Mouse (Mus musculus): ENCODE results near the gene Zc3h12c.
"Not testable (repeated sequence)": the region's sequence is repeated elsewhere in the genome, so short reads cannot be mapped to it uniquely, and the experiment has no call there.

Gene Zc3h12c

GRCm38 (mm10) chr9:52102060-52102844 lies 66.1 kb downstream of the Zc3h12c start:
- no peak for DNase-seq (ENCODE audit: low spot score in 2 of 2)

DNA sequence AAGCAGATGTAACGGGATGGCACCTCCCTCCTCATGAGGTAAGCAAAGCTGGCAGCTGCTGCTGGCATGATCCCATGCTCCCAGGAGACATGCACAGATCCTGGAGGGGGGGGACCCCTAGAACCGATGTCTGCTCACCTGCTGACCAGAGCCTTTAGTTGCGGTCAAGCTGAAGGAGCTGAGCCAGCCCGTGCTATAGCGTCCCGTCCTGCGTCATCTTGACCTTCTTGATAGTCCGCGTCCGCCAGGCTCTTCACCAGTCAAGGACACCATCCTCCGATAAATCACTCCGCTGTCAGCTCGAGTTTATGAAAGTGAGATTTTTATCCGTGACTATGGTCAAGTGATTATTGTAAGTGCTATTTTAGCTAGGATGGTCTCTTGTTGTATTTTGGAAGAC lies 67.9 kb downstream of the Zc3h12c start:
- no peak for DNase-seq (ENCODE audit: low spot score in 2 of 2)

DNA sequence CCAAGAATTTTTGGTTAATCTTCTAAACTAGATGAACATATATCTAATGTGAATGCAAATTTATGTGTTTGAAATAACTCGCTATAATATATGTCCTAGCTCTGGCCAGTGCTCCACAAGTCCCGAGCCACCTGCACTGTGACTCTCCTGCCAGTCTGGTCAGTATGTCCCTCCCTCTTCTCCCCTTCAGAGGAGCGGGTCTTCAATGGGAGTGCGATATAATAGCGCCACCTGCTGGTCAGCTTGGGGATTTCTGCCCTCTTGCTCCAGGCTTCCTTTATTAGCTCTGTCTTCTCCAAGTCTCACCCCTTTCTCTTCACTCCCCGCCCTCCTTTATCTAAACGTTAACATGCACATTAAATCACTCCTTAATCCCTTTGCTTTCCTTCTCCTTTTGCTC lies 69.8 kb downstream of the Zc3h12c start:
- DNase-seq (ENCODE audit: low spot score in 2 of 2): peak; percentile 51 to 58

DNA sequence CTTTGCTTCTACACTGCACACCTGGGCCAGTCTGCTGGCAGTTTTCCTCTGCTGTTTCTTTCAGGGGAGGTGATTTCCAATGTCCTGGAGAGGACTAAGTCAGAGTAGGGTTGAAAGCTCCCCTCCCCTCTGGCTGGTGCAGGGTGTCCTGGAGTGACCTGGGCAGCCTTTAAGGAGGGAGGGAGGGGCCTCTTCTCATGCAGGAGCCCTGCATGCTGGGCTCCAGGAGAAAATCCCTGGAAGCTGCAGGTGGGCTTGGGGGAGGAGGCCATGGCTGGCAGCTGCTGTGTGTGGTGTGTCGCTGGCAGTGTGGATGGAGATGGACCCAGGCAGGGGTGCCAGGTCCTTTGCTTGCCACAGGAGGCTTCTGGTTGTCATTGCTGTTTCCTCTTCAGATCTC lies 71.0 kb downstream of the Zc3h12c start:
- DNase-seq (ENCODE audit: low spot score in 2 of 2): no peak

- DNase-seq (ENCODE audit: low spot score in 2 of 2): no peak
These were observed 72.7 kb downstream of the Zc3h12c start for GRCm38 (mm10) chr9:52095666-52096065.

DNA sequence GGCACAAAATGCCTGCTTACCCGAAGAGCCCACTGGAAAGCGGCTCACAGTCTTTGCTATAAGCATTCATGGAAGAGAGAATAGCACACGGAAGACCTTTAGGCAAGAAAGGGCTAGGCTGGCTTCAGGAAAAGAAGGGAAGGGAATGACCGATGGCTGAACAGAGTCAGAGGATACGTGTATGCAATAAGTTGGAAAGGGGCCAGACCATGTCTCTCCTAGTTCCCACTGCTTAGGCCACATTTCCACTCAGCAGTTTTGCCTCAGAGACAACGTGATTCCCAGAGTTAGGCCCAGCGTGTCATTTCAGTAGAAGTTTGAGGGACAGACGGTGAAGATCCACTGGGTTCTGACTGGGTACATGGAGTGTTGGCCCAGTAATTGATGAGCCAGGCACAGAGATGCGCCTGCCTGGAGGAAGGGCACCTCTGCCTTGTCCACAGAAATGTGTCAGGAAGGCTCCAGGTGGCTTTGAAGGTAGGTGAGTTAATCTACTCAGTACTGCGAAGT lies 73.8 kb downstream of the Zc3h12c start:
- DNase-seq (ENCODE audit: low spot score in 2 of 2): no peak

DNA sequence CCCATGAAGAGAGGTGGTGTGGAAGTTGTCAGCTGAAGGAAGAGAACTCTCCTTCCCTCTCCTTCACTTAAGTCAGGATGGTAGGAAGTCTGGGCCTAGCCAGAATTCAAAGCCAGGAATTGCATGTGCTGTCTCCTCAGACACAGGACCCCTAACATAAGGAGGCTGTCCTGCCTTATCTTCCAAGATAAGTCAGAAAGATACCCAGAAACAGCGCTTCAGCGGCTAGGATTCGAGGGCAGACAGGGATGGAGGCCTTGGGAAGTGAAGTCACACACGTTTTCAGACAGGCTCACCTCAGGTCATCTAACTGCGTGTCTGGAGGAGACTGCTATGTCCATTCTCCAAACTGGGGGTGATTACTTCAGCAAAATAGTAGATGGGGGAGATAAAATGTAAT lies 74.4 kb downstream of the Zc3h12c start:
- no peak for DNase-seq (ENCODE audit: low spot score in 2 of 2)

DNA sequence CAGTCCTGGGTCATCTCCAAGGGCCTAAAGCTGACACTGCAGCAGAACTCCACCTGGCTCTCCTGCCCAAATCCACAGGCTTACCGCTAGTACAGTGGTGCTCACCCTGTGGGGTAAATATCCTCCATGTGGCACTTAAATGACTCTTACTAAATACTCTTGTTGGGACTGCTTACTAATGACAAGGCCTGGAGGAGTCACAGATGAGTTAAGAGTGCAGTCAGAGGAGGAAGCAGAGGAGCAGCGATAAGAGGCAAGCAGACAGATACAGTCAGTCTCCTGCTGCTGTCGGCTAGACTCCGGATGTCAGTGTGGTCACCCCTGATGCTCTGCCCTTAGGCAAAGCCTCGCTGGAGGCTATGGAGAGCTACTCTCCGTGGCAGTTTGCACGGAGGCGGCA lies 75.3 kb downstream of the Zc3h12c start:
- DNase-seq (ENCODE audit: low spot score in 2 of 2): no peak

DNA sequence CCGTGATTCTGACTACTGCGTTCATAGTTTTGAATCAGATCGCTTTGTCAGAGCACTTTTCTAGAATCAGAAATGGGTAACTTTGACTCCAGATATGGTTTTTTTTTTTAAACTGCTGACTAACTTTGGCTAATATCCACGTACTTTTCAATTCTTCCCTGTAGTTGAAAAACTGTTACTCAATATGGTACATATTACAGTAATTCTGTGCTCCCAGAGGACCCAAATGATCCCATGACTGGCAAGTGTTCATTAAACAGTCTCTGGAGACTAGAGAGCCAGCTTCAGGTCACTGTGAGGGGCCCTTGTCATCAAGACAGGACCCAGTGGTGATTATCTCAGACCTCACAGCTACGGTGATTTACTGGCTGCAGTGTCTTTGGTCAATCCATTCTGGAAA lies 76.1 kb downstream of the Zc3h12c start:
- DNase-seq (ENCODE audit: low spot score in 2 of 2): no peak

DNA sequence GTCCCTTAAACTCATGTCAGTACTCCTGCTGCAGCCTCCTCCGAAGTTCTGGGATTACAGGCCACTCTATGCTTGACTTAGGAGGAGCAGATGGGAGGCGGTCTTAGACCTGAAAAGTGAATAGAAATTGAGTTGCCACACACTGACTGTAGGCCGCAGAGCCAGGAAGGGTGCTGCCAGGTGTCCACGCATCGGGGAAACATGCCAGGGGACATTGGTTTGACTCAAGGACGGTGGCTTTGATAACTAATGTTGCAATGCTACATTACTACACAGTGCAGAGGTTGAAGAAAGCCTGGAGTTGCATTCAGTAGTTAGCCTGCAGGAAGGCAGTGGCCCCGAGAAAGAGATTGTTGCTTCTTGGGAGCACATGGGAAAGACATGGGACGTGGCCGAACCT lies 76.6 kb downstream of the Zc3h12c start:
- DNase-seq (ENCODE audit: low spot score in 2 of 2): no peak

GRCm38 (mm10) chr9:52082414-52082813 lies 86.0 kb downstream of the Zc3h12c start:
- DNase-seq (ENCODE audit: low spot score in 2 of 2): no peak

- DNase-seq (ENCODE audit: low spot score in 2 of 2): no peak
These were observed 86.4 kb downstream of the Zc3h12c start for GRCm38 (mm10) chr9:52081979-52082378.

- no peak for DNase-seq (ENCODE audit: low spot score in 2 of 2)
These were observed 90.7 kb downstream of the Zc3h12c start for GRCm38 (mm10) chr9:52077692-52078091.

DNA sequence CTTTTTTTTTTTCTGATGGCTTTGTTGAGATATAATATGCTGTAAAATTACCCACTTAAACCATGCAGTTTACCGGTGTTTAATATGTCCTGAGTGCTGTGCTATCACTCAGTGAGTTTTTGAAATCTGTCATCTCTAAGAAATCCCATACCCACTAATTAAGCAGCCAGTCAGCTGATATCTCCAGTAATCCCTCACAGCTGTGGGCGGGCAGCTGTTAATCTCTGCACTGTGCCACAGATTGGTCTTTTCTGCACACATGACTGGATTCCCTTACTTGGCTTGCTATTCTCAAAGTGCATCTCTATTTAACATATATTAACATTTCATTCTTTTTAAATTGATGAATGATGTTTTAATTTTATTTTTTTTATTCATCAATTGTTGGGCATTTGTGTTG lies 92.3 kb downstream of the Zc3h12c start:
- no peak for DNase-seq (ENCODE audit: low spot score in 2 of 2)

GRCm38 (mm10) chr9:52072202-52072601 lies 96.2 kb downstream of the Zc3h12c start:
- DNase-seq (ENCODE audit: low spot score in 2 of 2): no peak

GRCm38 (mm10) chr9:52071352-52071751 lies 97.0 kb downstream of the Zc3h12c start:
- not testable (repeated sequence) for DNase-seq (ENCODE audit: low spot score in 2 of 2)

GRCm38 (mm10) chr9:52070052-52070451 lies 98.3 kb downstream of the Zc3h12c start:
- DNase-seq (ENCODE audit: low spot score in 2 of 2): no peak
